Mouse (Mus musculus) embryonic stem cell, embryonic (primary cell): ENCODE measurements around the gene Epha4.

ENCODE experiments used
- CTCF ChIA-PET, 4 experiments: fragments of 300-600 bp in 2 of 4; fragments of 350-600 bp in 2 of 4; sonication (Branson Sonifier 250); formaldehyde crosslinking; loops; one replicate each; lab custom pipeline; 2022; ENCODE audit warnings: inconsistent platforms in 2 of 4; lab: Charles Lee
- POLR2A ChIA-PET, 4 experiments: fragments of 300-600 bp in 2 of 4; fragments of 350-600 bp in 2 of 4; sonication (Branson Sonifier 250); formaldehyde crosslinking; loops; one replicate each; lab custom pipeline; 2022; ENCODE audit warnings: antibody characterized with exemption in 4 of 4, inconsistent platforms in 1 of 4; lab: Charles Lee

The Epha4 gene

GRCm38 (mm10) chr1:77369255-77369837 lies 145.5 kb downstream of the Epha4 start:
- ChIA-PET CTCF (no interaction called here), POLR2A (interaction anchor here in 2 of 4 experiments (0.8 to 1.7 kb wide), 4 partner anchors 22 to 147 kb away, joined by 3 to 5 read pairs (median 4); no protein-coding TSS in a partner anchor)

GRCm38 (mm10) chr1:77365850-77366249 lies 149.0 kb downstream of the Epha4 start:
- ChIA-PET POLR2A (interaction anchor here in 2 of 4 experiments (1.1 to 1.2 kb wide), 2 partner anchors 148 to 149 kb away, joined by 3 to 4 read pairs; partner anchors contain the start of gene Epha4 (in 1 of the 2)), CTCF (no interaction called here)

GRCm38 (mm10) chr1:77364596-77364995 lies 150.3 kb downstream of the Epha4 start:
- ChIA-PET CTCF (no interaction called here), POLR2A (interaction anchor here in 1 of 4 experiments (1.0 to 1.2 kb wide), 2 partner anchors 10 to 150 kb away, joined by 3 read pairs; no protein-coding TSS in a partner anchor)

- POLR2A ChIA-PET: no interaction called here
- CTCF ChIA-PET: no interaction called here
These were observed 151.0 kb downstream of the Epha4 start for GRCm38 (mm10) chr1:77363848-77364247.

- CTCF ChIA-PET: interaction anchor here in 1 of 4 experiments (0.6 kb wide), 1 partner anchor 186 kb away, joined by 3 read pairs; no protein-coding TSS in a partner anchor
- POLR2A ChIA-PET: no interaction called here
These were observed 168.4 kb downstream of the Epha4 start for GRCm38 (mm10) chr1:77346459-77346858.

- CTCF ChIA-PET: no interaction called here
These were observed 171.1 kb downstream of the Epha4 start for GRCm38 (mm10) chr1:77343792-77344191.

GRCm38 (mm10) chr1:77339701-77340100 lies 175.2 kb downstream of the Epha4 start:
- CTCF ChIA-PET: no interaction called here
- POLR2A ChIA-PET: no interaction called here

More at GRCm38 (mm10) chr1:77343792-77344191, 171.1 kb downstream of the Epha4 start:
- POLR2A ChIA-PET: no interaction called here

- ChIA-PET POLR2A (no interaction called here), CTCF (no interaction called here)
These were observed 176.5 kb downstream of the Epha4 start for GRCm38 (mm10) chr1:77338346-77338745.

GRCm38 (mm10) chr1:77336937-77337336 lies 178.0 kb downstream of the Epha4 start:
- ChIA-PET CTCF (interaction anchor here in 1 of 4 experiments (0.6 kb wide), 1 partner anchor 803 kb away, joined by 6 read pairs; no protein-coding TSS in a partner anchor), POLR2A (interaction anchor here in 2 of 4 experiments (0.6 to 1.9 kb wide), 2 partner anchors 98 to 178 kb away, joined by 3 to 5 read pairs; partner anchors contain the start of gene Epha4 (in 1 of the 2))

- ChIA-PET POLR2A (interaction anchor here in 1 of 4 experiments (0.6 kb wide), 1 partner anchor 339 kb away, joined by 3 read pairs; no protein-coding TSS in a partner anchor), CTCF (no interaction called here)
These were observed 196.2 kb downstream of the Epha4 start for GRCm38 (mm10) chr1:77318597-77319127.
